Mouse (Mus musculus) frontal cortex, postnatal 14 days (tissue): ENCODE data around the gene Mars.
"Not testable (repeated sequence)": the region's sequence is repeated elsewhere in the genome, so short reads cannot be mapped to it uniquely, and the experiment has no call there.

Source experiments
- DNase-seq, 2 experiments: peaks; one replicate each; pipeline ENCODE4 v3.0.0; 2022; ENCODE audit warnings: low spot score in 2 of 2

Gene Mars

GRCm38 (mm10) chr10:127337536-127338099 lies 26.0 kb upstream of the Mars start:
- no peak for DNase-seq

- no peak for DNase-seq
Measured at GRCm38 (mm10) chr10:127336952-127337351, 25.4 kb upstream of the Mars start.

GRCm38 (mm10) chr10:127335271-127335670 lies 23.7 kb upstream of the Mars start:
- no peak for DNase-seq

DNA sequence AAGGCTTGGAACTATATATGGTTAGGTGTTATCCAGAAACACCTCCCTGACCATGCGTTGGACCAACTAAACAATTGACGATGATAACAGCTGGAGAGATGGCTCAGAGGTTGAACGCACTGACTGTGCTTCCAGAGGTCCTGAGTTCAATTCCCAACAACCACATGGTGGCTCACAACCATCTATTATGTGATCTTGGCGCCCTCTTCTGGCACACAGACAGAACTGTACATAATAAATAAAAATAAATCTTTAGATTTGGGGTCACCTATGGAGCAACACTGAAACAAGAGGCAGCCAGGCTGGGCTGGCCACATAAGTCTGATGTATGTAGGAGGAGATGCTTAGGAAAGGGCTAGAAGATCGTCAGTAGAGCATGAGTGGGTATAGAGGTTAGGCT lies 21.6 kb upstream of the Mars start:
- no peak for DNase-seq

DNA sequence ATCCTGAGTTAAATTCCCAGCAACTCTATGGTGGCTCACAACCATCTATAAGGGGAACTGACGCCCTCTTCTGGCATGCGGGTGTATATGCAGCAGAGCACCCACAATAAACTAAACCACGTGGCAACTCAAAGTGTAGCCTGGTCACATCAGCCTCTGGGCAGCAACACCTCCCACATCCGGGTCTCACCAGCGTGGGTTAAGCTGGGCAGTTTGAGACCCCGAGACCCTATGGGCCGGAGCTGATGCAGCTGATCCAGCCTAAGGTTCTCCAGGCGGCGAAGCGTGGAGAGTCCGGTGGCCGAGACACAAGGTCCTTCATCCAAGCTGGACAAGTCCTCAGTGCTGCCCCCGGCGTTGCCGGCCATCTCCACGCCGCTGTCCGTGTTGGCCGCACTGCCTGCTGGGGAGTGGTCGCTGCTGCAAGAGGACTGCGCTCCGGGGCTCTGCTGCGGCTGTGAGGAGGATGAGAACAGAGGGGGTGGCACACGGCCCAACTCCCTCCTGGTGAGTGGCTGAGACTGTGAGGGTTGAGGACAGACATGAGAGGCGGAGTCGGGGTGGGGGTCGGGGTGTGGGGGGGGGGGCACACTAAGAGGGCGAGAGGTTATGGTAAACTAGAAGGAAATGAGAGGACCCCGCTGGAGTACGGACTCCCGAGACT lies 20.8 kb upstream of the Mars start:
- no peak for DNase-seq

GRCm38 (mm10) chr10:127330212-127330611 lies 18.6 kb upstream of the Mars start:
- DNase-seq: no peak

DNA sequence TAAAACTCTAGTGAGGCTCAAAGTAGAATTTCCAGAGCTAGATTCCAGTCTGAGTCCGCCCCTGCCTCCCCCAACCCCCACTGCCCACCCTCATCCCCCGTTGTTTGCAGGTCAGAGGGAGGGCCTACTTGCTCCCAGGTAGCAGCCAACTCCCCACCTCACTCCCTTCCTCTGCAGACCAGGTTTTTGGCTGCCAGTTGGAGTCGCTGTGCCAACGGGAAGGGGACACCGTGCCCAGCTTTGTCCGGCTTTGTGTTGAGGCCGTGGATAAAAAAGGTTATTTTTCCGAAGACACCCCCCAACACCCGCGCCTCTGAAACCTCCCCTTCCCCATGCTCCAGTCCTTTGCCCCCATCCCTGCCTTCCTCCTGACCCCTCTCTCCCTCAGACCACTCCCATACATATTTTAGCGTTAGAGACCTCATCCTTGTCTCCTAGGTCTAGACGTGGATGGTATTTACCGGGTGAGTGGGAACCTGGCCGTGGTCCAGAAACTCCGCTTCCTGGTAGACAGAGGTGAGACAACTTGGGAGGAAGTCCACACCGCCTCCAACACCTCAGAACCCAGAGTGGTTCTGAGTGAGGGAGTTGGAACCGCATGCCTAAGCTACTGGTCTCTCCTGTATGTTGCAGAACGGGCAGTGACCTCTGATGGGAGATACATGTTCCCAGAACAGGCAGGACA lies 16.0 kb upstream of the Mars start:
- no peak for DNase-seq

- no peak for DNase-seq
Measured at GRCm38 (mm10) chr10:127326828-127327227, 15.2 kb upstream of the Mars start.

DNA sequence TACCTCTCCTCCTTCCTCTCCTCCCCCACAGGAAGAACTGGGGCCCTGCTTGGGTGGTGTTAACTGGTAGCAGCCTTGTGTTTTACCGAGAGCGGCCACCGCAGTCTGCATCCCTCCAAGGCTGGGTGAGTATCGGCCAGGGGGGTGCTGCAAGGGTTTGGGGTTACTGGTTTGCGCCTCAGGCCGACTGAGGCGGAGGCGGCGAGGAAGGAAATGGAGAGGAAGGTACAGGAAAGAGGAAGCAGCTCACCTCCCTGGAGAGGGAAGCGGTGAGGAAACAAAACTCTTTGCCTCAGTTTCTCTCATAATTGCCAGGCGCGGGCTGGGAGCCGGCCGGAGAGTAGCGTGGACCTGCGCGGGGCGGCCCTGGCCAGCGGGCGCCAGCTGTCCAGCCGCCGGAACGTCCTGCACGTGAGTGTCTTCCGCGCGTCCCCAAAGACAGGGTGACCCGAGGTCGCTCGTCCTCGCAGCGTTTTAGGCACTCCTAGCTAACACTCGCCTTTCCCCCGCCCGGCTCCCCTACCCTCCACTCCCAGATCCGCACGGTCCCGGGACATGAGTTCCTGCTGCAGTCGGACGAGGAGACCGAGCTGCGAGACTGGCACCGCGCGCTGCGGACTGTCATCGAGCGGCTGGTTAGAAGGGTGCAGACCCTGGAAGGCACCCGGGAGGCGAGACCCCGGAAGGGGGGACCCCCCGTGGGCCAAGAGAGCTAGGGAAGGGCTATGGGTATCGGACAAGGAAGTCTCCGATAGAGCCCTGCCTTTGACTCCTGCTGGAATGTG lies 14.6 kb upstream of the Mars start:
- DNase-seq: no peak

DNA sequence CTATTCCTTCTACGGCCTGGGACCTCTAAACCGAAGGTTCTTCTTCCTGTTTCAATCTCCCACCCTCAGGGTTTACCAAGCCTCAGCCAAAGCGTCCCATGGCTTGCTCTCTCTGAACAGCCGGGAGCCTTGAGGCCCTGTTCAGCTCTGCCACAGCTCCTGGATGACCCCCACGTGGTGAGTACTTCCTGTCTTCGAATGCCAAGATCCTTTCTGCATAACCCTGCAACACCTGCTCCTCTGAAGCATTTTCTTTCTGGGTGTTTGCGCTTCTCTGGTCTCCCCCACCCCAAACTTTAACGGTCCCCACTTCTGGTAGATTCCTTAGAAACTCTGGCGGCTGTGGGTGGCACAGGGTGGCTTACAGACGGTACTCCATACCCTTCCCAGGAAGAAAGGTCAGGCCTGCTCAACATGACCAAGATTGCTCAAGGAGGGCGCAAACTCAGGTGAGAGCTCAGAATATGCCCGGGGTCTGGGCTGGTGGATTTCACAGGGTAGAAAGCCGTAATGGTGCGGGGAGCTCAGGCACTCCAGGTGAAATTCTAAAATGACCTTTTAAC lies 13.9 kb upstream of the Mars start:
- no peak for DNase-seq

GRCm38 (mm10) chr10:127324495-127324894 lies 12.9 kb upstream of the Mars start:
- no peak for DNase-seq

DNA sequence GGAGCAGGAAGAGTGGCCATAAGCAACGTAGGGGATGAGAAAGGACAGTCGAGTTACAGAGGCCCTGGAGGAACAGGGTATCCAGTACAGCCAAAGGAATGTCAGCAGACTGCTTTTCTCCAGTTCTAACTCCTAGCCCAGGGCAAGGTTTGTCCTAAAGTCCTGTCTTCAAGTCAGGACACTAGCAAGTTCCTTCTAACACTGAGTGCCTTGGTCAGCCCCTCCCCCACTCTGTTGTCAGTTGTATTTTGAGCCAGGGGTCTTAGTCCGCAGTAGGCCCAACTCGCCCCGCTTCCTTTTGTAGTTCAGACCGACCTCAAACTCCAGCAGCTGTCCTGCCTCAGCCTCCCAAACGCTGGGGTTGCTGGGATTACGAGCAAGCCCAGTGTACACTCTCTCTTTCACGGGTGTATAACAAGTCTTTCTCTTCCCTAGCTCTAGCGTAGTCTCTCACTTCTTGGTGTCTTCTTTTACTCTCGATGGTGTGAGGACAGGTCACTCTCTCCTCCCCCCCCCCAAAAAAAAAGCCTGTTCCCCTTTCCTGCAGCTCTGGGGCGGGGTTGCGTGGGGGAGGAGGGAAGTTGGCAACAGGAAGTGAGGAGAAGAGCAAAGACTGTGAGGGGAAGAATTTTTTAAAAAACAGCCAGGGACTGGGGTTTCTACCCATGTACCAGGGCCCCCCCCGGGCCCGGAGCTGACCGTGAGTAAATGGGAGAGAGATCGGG lies 11.7 kb upstream of the Mars start:
- no peak for DNase-seq

GRCm38 (mm10) chr10:127322669-127323068 lies 11.1 kb upstream of the Mars start:
- DNase-seq: no peak

- DNase-seq: no peak
Measured at GRCm38 (mm10) chr10:127322178-127322577, 10.6 kb upstream of the Mars start.

DNA sequence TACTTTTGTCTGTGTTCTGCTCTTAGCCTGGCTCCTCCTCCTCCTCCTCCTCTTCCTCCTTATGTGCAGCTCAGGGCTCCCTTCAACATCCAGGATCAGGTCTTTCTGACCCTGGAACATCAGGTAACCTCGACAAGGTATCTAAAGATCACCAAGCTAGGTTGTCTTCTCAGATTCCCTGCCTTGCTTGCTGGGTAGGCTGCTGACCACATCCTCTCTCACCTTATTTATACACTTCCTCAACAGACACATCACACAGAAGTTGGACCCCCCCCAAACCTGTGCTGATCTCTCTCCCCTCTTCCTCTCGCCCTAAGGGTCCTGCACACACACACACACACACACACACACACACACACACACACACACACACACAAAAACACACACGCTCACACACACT lies 10.0 kb upstream of the Mars start, which contains the start of gene Arhgap9:
TSS of gene Arhgap9 (plus strand) at position 344 of the 400 bp plus-strand sequence.
- no peak for DNase-seq

DNA sequence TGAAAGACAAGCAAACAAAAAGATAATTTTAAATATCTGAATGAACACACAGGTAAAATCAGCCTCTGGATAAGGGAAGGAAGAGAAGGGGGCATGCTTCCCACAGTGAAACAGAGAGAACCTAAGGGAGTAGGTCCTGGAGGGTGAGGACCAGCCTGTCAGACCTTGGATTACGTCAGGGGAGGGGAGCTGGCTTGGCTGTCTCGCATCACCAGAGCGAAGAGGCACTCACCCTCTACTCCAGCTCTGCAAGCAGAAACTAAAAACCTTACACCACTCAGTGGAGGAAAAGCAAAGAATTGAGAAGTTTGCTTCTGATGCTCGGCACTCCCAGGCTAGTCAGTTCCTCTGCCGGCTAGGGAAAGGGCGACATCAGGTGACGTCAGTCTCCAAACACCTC lies 8.4 kb upstream of the Mars start:
- DNase-seq: no peak

- no peak for DNase-seq
Measured at GRCm38 (mm10) chr10:127318009-127318408, 6.4 kb upstream of the Mars start.

- DNase-seq: no peak
Measured at GRCm38 (mm10) chr10:127317277-127317676, 5.7 kb upstream of the Mars start.

GRCm38 (mm10) chr10:127314950-127315349 lies 3.4 kb upstream of the Mars start:
- not testable (repeated sequence) for DNase-seq

GRCm38 (mm10) chr10:127313516-127313915 lies 1.9 kb upstream of the Mars start:
- DNase-seq: not testable (repeated sequence)

DNA sequence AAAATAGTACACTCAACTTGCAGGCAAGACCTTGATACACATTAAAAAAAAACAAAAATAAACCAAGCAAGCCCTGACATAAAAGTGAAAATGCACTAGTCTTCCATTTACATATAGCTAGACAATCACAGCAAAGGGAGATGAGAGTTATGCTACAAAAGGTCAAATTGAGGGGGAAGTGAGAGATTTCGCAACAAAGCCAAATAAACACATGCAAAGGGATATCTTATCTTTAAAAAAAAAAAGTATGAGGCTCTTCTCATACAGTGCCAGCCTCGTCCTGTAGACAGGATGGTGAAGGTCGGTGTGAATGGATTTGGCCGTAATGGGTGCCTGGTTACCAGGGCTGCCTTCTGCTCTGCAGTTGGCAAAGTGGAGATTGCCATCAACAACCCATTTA lies 1.3 kb upstream of the Mars start:
- DNase-seq: no peak

GRCm38 (mm10) chr10:127312356-127312676 lies 730 bp upstream of the Mars start:
- DNase-seq: peak; percentile 61 to 73
